Mouse (Mus musculus): Measurements from ENCODE around the gene Hccs. TPM values are rescaled to one million over a fixed set of nuclear protein-coding genes. Genes with fewer than 3 reads are reported as not detected.
A peak's percentile ranks its signal among the peaks of the same experiment; 100 is the strongest.
"Not testable (repeated sequence)": the region's sequence is repeated elsewhere in the genome, so short reads cannot be mapped to it uniquely, and the experiment has no call there.

Gene Hccs
- polyA plus RNA-seq, 1 experiment, result 25.7 TPM

- Histone ChIP-seq H3K4me3 (ENCODE audit: low read depth, low read length) (no peak overlapping the region), H3K36me3 (ENCODE audit: control insufficient read depth, insufficient read depth, low read length, poor library complexity, severe bottlenecking) (no peaks in the 10 kb centered on the region), H3K9ac (ENCODE audit: low read depth, poor library complexity, severe bottlenecking) (no peak overlapping the region), H3K27me3 (ENCODE audit: control insufficient read depth, insufficient read depth, low read length, poor library complexity, severe bottlenecking) (no peaks in the 10 kb centered on the region), H3K9me3 (replicated peaks; ENCODE audit: control insufficient read depth, insufficient read depth, low read length, poor library complexity, severe bottlenecking) (no peaks in the 10 kb centered on the region), H3K27ac (ENCODE audit: insufficient read depth, low read length) (no peak overlapping the region), H3K4me1 (ENCODE audit: control insufficient read depth, insufficient read depth, low read length) (no peaks in the 10 kb centered on the region)
- TF ChIP-seq POLR2A (IDR thresholded peaks at IDR 0.05; ENCODE audit: insufficient read depth, low read length) (no peak), EP300 (IDR thresholded peaks at IDR 0.05; ENCODE audit: insufficient read depth, low read depth, low read length) (no peak)
Measured at GRCm38 (mm10) chrX:169325929-169326595, 5.9 kb upstream of the Hccs start.

- H3K9ac ChIP-seq (ENCODE audit: low read depth, poor library complexity, severe bottlenecking); H3K27me3 ChIP-seq (ENCODE audit: control insufficient read depth, insufficient read depth, low read length, poor library complexity, severe bottlenecking); H3K36me3 ChIP-seq (ENCODE audit: control insufficient read depth, insufficient read depth, low read length, poor library complexity, severe bottlenecking); H3K4me1 ChIP-seq (ENCODE audit: control insufficient read depth, insufficient read depth, low read length); H3K27ac ChIP-seq (ENCODE audit: insufficient read depth, low read length); H3K9me3 ChIP-seq (replicated peaks; ENCODE audit: control insufficient read depth, insufficient read depth, low read length, poor library complexity, severe bottlenecking): not testable (repeated sequence)
- TF ChIP-seq POLR2A (IDR thresholded peaks at IDR 0.05; ENCODE audit: insufficient read depth, low read length), result peak; percentile 35
- H3K4me3 ChIP-seq (ENCODE audit: low read depth, low read length), result peak overlapping the region; percentile 63
Measured at GRCm38 (mm10) chrX:169320668-169321005, 465 bp upstream of the Hccs start.

- H3K27me3 ChIP-seq (ENCODE audit: control insufficient read depth, insufficient read depth, low read length, poor library complexity, severe bottlenecking), result no peaks in the 10 kb centered on the region
- peak overlapping the region; percentile 57 for H3K9ac ChIP-seq (ENCODE audit: low read depth, poor library complexity, severe bottlenecking)
- H3K27ac ChIP-seq (ENCODE audit: insufficient read depth, low read length), result no peak overlapping the region
- H3K9me3 ChIP-seq (replicated peaks; ENCODE audit: control insufficient read depth, insufficient read depth, low read length, poor library complexity, severe bottlenecking), result no peaks in the 10 kb centered on the region
- no peak for TF ChIP-seq CTCF (IDR thresholded peaks at IDR 0.05; ENCODE audit: low read depth, low read length)
- TF ChIP-seq POLR2A (IDR thresholded peaks at IDR 0.05; ENCODE audit: insufficient read depth, low read length), result no peak
- TF ChIP-seq EP300 (IDR thresholded peaks at IDR 0.05; ENCODE audit: insufficient read depth, low read depth, low read length), result no peak
- peaks cover 6% of the 10 kb centered on the region for H3K36me3 ChIP-seq (ENCODE audit: control insufficient read depth, insufficient read depth, low read length, poor library complexity, severe bottlenecking)
- H3K4me3 ChIP-seq (ENCODE audit: low read depth, low read length), result peak overlapping the region; percentile 70
- H3K4me1 ChIP-seq (ENCODE audit: control insufficient read depth, insufficient read depth, low read length), result no peaks in the 10 kb centered on the region
Measured at GRCm38 (mm10) chrX:169319066-169319760, 959 bp downstream of the Hccs start.

GRCm38 (mm10) chrX:169308559-169308958 is 11.6 kb downstream of the Hccs start:
- no peaks in the 10 kb centered on the region for H3K9me3 ChIP-seq (replicated peaks; ENCODE audit: control insufficient read depth, insufficient read depth, low read length, poor library complexity, severe bottlenecking)
- no peaks in the 10 kb centered on the region; the same call in 1 of the 2 replicates for H3K36me3 ChIP-seq (ENCODE audit: control insufficient read depth, insufficient read depth, low read length, poor library complexity, severe bottlenecking)
- H3K27me3 ChIP-seq (ENCODE audit: control insufficient read depth, insufficient read depth, low read length, poor library complexity, severe bottlenecking), result no peaks in the 10 kb centered on the region
- H3K4me1 ChIP-seq (ENCODE audit: control insufficient read depth, insufficient read depth, low read length), result no peaks in the 10 kb centered on the region
- no peak overlapping the region for H3K27ac ChIP-seq (ENCODE audit: insufficient read depth, low read length)
- TF ChIP-seq POLR2A (IDR thresholded peaks at IDR 0.05; ENCODE audit: insufficient read depth, low read length) (no peak), CTCF (IDR thresholded peaks at IDR 0.05; ENCODE audit: low read depth, low read length) (no peak), EP300 (IDR thresholded peaks at IDR 0.05; ENCODE audit: insufficient read depth, low read depth, low read length) (no peak)
- no peak overlapping the region for H3K9ac ChIP-seq (ENCODE audit: low read depth, poor library complexity, severe bottlenecking)
- no peak overlapping the region for H3K4me3 ChIP-seq (ENCODE audit: low read depth, low read length)

- no peak for TF ChIP-seq CTCF (IDR thresholded peaks at IDR 0.05; ENCODE audit: low read depth, low read length)
- no peak for TF ChIP-seq POLR2A (IDR thresholded peaks at IDR 0.05; ENCODE audit: insufficient read depth, low read length)
- no peak for TF ChIP-seq EP300 (IDR thresholded peaks at IDR 0.05; ENCODE audit: insufficient read depth, low read depth, low read length)
- no peaks in the 10 kb centered on the region for H3K4me1 ChIP-seq (ENCODE audit: control insufficient read depth, insufficient read depth, low read length)
- H3K27ac ChIP-seq (ENCODE audit: insufficient read depth, low read length), result no peak overlapping the region
- no peaks in the 10 kb centered on the region for H3K36me3 ChIP-seq (ENCODE audit: control insufficient read depth, insufficient read depth, low read length, poor library complexity, severe bottlenecking)
- H3K9me3 ChIP-seq (replicated peaks; ENCODE audit: control insufficient read depth, insufficient read depth, low read length, poor library complexity, severe bottlenecking), result no peaks in the 10 kb centered on the region
- no peak overlapping the region for H3K4me3 ChIP-seq (ENCODE audit: low read depth, low read length)
- H3K9ac ChIP-seq (ENCODE audit: low read depth, poor library complexity, severe bottlenecking), result no peak overlapping the region
- H3K27me3 ChIP-seq (ENCODE audit: control insufficient read depth, insufficient read depth, low read length, poor library complexity, severe bottlenecking), result no peaks in the 10 kb centered on the region
Measured at GRCm38 (mm10) chrX:169303945-169304344, 16.2 kb downstream of the Hccs start.

GRCm38 (mm10) chrX:169302271-169303045 is 17.7 kb downstream of the Hccs start:
- Histone ChIP-seq H3K9ac (ENCODE audit: low read depth, poor library complexity, severe bottlenecking) (peak overlapping the region; percentile 33; the same call in 1 of the 2 replicates), H3K4me1 (ENCODE audit: control insufficient read depth, insufficient read depth, low read length) (no peaks in the 10 kb centered on the region), H3K9me3 (replicated peaks; ENCODE audit: control insufficient read depth, insufficient read depth, low read length, poor library complexity, severe bottlenecking) (no peaks in the 10 kb centered on the region), H3K36me3 (ENCODE audit: control insufficient read depth, insufficient read depth, low read length, poor library complexity, severe bottlenecking) (no peaks in the 10 kb centered on the region), H3K27me3 (ENCODE audit: control insufficient read depth, insufficient read depth, low read length, poor library complexity, severe bottlenecking) (no peaks in the 10 kb centered on the region), H3K27ac (ENCODE audit: insufficient read depth, low read length) (no peak overlapping the region), H3K4me3 (ENCODE audit: low read depth, low read length) (peak overlapping the region; percentile 25; the same call in 1 of the 2 replicates)
- no peak for TF ChIP-seq EP300 (IDR thresholded peaks at IDR 0.05; ENCODE audit: insufficient read depth, low read depth, low read length)
- TF ChIP-seq POLR2A (IDR thresholded peaks at IDR 0.05; ENCODE audit: insufficient read depth, low read length), result no peak
- no peak for TF ChIP-seq CTCF (IDR thresholded peaks at IDR 0.05; ENCODE audit: low read depth, low read length)

Data from ES-Bruce4 (cell line).